Mouse (Mus musculus) left cerebral cortex, adult 11 months (tissue): Measurements from ENCODE around the gene Myl6.
"Not testable (repeated sequence)": the region's sequence is repeated elsewhere in the genome, so short reads cannot be mapped to it uniquely, and the experiment has no call there.

Source experiments
- DNase-seq: peaks from one replicate; pipeline ENCODE4 v3.0.0; 2022; ENCODE audit warnings: low spot score

The Myl6 gene

GRCm38 (mm10) chr10:128509831-128510230 is 15.9 kb upstream of the Myl6 start:
- no peak for DNase-seq

- DNase-seq: no peak
Observed at GRCm38 (mm10) chr10:128509203-128509602, 15.3 kb upstream of the Myl6 start.

- DNase-seq: no peak
Observed at GRCm38 (mm10) chr10:128508260-128508659, 14.3 kb upstream of the Myl6 start.

GRCm38 (mm10) chr10:128505974-128506373 is 12.0 kb upstream of the Myl6 start:
- no peak for DNase-seq

GRCm38 (mm10) chr10:128505371-128505667 is 11.4 kb upstream of the Myl6 start:
- DNase-seq: not testable (repeated sequence)

GRCm38 (mm10) chr10:128504641-128505370 is 10.9 kb upstream of the Myl6 start:
- DNase-seq: no peak

- no peak for DNase-seq
Observed at GRCm38 (mm10) chr10:128504012-128504411, 10.1 kb upstream of the Myl6 start.

- DNase-seq: no peak
Observed at GRCm38 (mm10) chr10:128503532-128503931, 9.6 kb upstream of the Myl6 start.

GRCm38 (mm10) chr10:128502341-128502740 is 8.4 kb upstream of the Myl6 start:
- no peak for DNase-seq

- no peak for DNase-seq
Observed at GRCm38 (mm10) chr10:128499116-128499671, 5.2 kb upstream of the Myl6 start.

GRCm38 (mm10) chr10:128498590-128498989 is 4.6 kb upstream of the Myl6 start, which contains the start of gene Myl6b:
Myl6b (minus strand) TSS chr10:128498685.
- peak; percentile 94 for DNase-seq

GRCm38 (mm10) chr10:128497134-128497737 is 3.3 kb upstream of the Myl6 start:
- DNase-seq: no peak

- DNase-seq: no peak
Observed at GRCm38 (mm10) chr10:128496509-128497077, 2.6 kb upstream of the Myl6 start.

- DNase-seq: no peak
Observed at GRCm38 (mm10) chr10:128495903-128496302, 2.0 kb upstream of the Myl6 start.

GRCm38 (mm10) chr10:128495270-128495669 is 1.3 kb upstream of the Myl6 start:
- no peak for DNase-seq

- no peak for DNase-seq
Observed at GRCm38 (mm10) chr10:128494667-128495245, 811 bp upstream of the Myl6 start.

GRCm38 (mm10) chr10:128493319-128493694 is 638 bp downstream of the Myl6 start:
- no peak for DNase-seq

- DNase-seq: no peak
Observed at GRCm38 (mm10) chr10:128492633-128493311, 1.2 kb downstream of the Myl6 start.

GRCm38 (mm10) chr10:128492051-128492450 is 1.9 kb downstream of the Myl6 start:
- DNase-seq: not testable (repeated sequence)

- no peak for DNase-seq
Observed at GRCm38 (mm10) chr10:128491495-128491894, 2.5 kb downstream of the Myl6 start.

- no peak for DNase-seq
Observed at GRCm38 (mm10) chr10:128490912-128491311, 3.0 kb downstream of the Myl6 start.

- no peak for DNase-seq
Observed at GRCm38 (mm10) chr10:128490232-128490631, 3.7 kb downstream of the Myl6 start.
